Mouse (Mus musculus): Measurements from ENCODE around the gene Gm9508.

The Gm9508 gene

DNA sequence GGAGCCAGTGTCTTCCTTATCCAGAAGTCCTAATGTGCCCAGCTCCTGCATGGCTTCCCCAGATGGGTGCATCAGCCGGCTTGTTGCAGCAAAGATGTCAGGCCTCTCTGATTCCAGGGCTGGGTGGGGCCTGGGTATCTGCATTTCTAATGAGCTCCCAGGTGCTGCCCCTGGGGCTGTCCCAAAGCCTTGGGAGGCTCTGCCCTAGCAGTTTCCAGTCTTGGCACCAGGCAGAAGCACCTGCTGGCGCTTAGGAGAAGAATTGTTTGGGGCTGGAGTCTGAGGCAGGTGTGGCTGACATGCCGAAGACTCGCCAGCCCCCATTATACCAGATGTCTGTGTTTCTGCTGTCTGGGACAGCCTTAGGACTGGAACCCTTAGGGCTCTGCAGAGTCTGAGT, 26.3 kb downstream of the Gm9508 start:
- DNase-seq (ENCODE audit: low read depth, low spot score) = no peak

GRCm38 (mm10) chr10:77667402-77667801, 29.6 kb downstream of the Gm9508 start:
- no peak for DNase-seq (ENCODE audit: low read depth, low spot score)

- DNase-seq (ENCODE audit: low read depth, low spot score) = no peak
Measured at GRCm38 (mm10) chr10:77666342-77666741, 30.7 kb downstream of the Gm9508 start.

DNA sequence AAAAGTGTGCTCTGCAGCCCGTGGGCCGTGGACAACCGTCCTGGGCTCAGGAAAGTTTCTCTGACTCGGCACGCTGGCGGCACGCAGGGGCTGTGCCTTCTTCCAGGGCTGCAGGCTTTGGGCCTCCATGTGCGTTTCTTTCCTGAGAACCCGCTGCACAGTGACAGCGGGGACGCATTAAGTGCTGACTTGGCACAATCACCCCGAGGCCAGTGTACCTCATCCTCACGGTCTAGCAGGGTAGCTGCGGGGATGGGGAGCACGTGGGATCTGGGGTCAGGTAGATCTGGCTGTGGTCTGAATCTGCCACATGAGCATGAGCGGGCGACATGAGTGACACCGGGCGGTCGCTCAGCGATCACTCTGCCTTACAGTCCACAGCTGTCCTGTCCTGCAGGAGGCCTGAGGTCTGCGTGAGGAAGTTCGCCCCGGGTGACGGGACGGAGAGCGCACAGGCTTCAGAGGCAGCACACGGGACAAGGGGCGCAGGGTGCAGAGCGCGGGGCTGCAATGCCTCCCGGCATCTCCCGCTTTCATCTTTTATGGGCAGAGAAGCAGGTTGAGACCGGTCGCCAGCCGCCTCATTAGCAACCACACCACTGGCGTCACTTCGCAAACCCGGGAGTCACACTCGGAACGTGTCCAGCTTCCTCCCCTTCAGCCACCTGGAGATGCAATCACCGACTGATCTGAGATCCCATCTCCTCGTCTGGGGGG, 32.9 kb downstream of the Gm9508 start:
- DNase-seq (ENCODE audit: low read depth, low spot score) = no peak

GRCm38 (mm10) chr10:77658286-77658994, 38.6 kb downstream of the Gm9508 start:
- DNase-seq (ENCODE audit: low read depth, low spot score) = no peak

DNA sequence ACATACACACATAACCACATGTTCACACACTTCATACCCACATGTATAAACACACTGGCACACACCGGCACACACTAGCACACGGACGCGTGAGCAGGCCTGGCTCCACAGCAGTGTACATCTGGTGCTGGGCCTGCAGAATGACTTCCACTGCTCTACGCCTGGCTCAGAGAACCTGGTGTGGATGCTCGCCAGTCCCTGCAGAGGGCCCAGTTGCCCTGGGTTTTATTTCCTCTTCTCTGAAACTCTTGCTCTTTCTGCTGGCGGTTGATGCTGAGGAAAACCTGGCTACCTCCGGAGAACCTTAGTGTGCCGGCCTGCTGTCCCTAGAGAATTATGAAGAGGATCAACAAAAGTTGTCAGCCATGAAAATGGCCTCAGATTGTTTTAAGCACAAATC, 45.0 kb downstream of the Gm9508 start:
- no peak for DNase-seq (ENCODE audit: low read depth, low spot score)

DNA sequence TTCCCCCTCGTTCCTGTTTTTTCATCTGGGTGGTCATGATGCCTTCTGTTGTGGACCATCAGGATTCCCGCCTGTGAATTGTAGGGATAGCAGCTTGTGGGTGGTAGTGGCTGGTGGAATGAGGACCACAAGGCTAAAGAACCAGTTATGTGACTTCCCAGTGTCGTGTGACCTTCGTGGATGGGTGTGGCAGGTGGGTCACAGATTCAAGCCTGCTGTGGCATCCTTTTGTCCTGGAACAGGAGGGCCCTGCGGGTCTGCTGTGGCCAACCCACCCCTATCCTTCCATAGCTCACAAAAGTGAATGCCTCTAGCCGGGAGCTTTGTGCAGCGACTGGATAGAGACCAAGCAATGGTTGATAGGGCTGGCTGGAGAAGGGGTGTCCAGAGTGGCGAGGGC, 49.1 kb downstream of the Gm9508 start:
- no peak for DNase-seq (ENCODE audit: low read depth, low spot score)

DNA sequence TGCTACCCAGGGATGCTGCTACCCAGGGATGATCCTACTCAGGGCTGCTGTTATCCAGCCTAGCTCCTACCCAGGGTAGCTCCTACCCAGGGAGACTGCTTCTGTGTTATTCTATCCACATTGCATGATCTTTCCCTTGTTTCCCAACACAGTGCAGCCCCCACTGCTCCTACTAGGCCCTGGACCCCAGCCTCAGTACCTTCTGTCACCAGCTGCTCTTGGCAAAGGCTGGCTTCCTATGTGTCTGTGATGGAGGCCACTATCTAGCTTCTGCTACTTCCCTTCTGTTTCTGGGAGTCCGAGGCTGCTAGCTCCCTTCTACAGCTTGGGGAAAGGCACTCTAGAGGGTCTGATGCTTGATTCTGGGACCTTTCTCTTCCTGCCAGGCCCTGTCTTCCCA, 49.6 kb downstream of the Gm9508 start:
- no peak for DNase-seq (ENCODE audit: low read depth, low spot score)
